Mouse (Mus musculus): ENCODE measurements around the gene Gm3317. TPM values are rescaled to one million over a fixed set of nuclear protein-coding genes. Genes with fewer than 3 reads are reported as not detected.
"Not testable (repeated sequence)": the region's sequence is repeated elsewhere in the genome, so short reads cannot be mapped to it uniquely, and the experiment has no call there.

Gm3317 gene
- not detected in 2 replicates for polyA plus RNA-seq (2016; fragmentation: Nextera tagmentation; extraction: Ambion mirVana)

GRCm38 (mm10) chr14:5164235-5164634 is at the start of gene Gm3317:
Gene Gm3317, plus strand, starts transcription at chr14:5164535.
- ATAC-seq (ENCODE audit: insufficient number of reproducible peaks, low FRiP score); H3K4me3 ChIP-seq; H3K4me2 ChIP-seq; H3K9me3 ChIP-seq (replicated peaks); H3K36me3 ChIP-seq; H3K4me1 ChIP-seq (replicated peaks); H3K27me3 ChIP-seq (replicated peaks); H3K27ac ChIP-seq (ENCODE audit: poor library complexity, severe bottlenecking); H3K9ac ChIP-seq: not testable (repeated sequence)
- no CpG with 5 or more reads among the region's 1 CpGs for WGBS

GRCm38 (mm10) chr14:5131219-5131618 is 33.1 kb upstream of the Gm3317 start, which contains the start of gene Gm8279:
Gene Gm8279, plus strand, starts transcription at chr14:5131519.
- 78% methylated on average over 2 of the region's 2 CpGs for WGBS
- H3K9ac ChIP-seq; H3K4me1 ChIP-seq (replicated peaks); H3K27me3 ChIP-seq (replicated peaks); H3K36me3 ChIP-seq; ATAC-seq (ENCODE audit: insufficient number of reproducible peaks, low FRiP score); H3K9me3 ChIP-seq (replicated peaks); H3K27ac ChIP-seq (ENCODE audit: poor library complexity, severe bottlenecking); H3K4me2 ChIP-seq; H3K4me3 ChIP-seq: not testable (repeated sequence)

- H3K36me3 ChIP-seq; H3K27me3 ChIP-seq (replicated peaks); H3K4me3 ChIP-seq; H3K27ac ChIP-seq (ENCODE audit: poor library complexity, severe bottlenecking); H3K4me1 ChIP-seq (replicated peaks); ATAC-seq (ENCODE audit: insufficient number of reproducible peaks, low FRiP score); H3K9me3 ChIP-seq (replicated peaks); H3K9ac ChIP-seq; H3K4me2 ChIP-seq: not testable (repeated sequence)
- no CpG with 5 or more reads among the region's 3 CpGs for WGBS
Measured at GRCm38 (mm10) chr14:5185493-5185892, 21.2 kb downstream of the Gm3317 start, which contains the start of gene Gm8271. Gene Gm8271, plus strand, starts transcription at chr14:5185793.

Other genes starting within 250 kb of the Gm3317 start
- 0.30 TPM in 1 of 2 replicates, not detected in the other for gene Gm8297, start 180.6 kb upstream of the Gm3317 start, polyA plus RNA-seq (2016; fragmentation: Nextera tagmentation; extraction: Ambion mirVana)
- not detected in 2 replicates for gene Gm3298, start 148.6 kb upstream of the Gm3317 start, polyA plus RNA-seq (2016; fragmentation: Nextera tagmentation; extraction: Ambion mirVana)
- gene 4930555G01Rik, start 113.9 kb upstream of the Gm3317 start, polyA plus RNA-seq (2016; fragmentation: Nextera tagmentation; extraction: Ambion mirVana): not detected in 2 replicates
- 3.4 and 3.7 TPM in 2 replicates for gene Gm8281, start 93.5 kb upstream of the Gm3317 start, polyA plus RNA-seq (2016; fragmentation: Nextera tagmentation; extraction: Ambion mirVana)
- gene Gm8279, start 33.0 kb upstream of the Gm3317 start, polyA plus RNA-seq (2016; fragmentation: Nextera tagmentation; extraction: Ambion mirVana): 0.18 TPM in 1 of 2 replicates, not detected in the other
- not detected in 2 replicates for gene Gm8271, start 21.3 kb downstream of the Gm3317 start, polyA plus RNA-seq (2016; fragmentation: Nextera tagmentation; extraction: Ambion mirVana)
- gene Gm3526, start 96.0 kb downstream of the Gm3317 start, polyA plus RNA-seq (2016; fragmentation: Nextera tagmentation; extraction: Ambion mirVana): not detected in 2 replicates
- gene Gm3542, start 170.4 kb downstream of the Gm3317 start, polyA plus RNA-seq (2016; fragmentation: Nextera tagmentation; extraction: Ambion mirVana): not detected in 2 replicates
- gene Gm3500, start 224.5 kb downstream of the Gm3317 start, polyA plus RNA-seq (2016; fragmentation: Nextera tagmentation; extraction: Ambion mirVana): 0.13 TPM in 2 replicates

Data from heart, embryonic 12.5 days (tissue).